Mouse (Mus musculus) hindbrain, embryonic 12.5 days (tissue): ENCODE measurements around the gene Col26a1. TPM values are rescaled to one million over a fixed set of nuclear protein-coding genes. Genes with fewer than 3 reads are reported as not detected.

Source experiments
- ATAC-seq: fragments of 200-750 bp; cut with Nextera tagmentation; 2 replicates; pipeline ENCODE4 v1.8.0; 2017; ENCODE audit warnings: moderate TSS enrichment; ENCODE audit not compliant: low FRiP score
- H3K27ac ChIP-seq: fragments of 300-500 bp; sonication (generic); 2 replicates; pipeline ENCODE4 v1.5.1; 2016; ENCODE audit warnings: mild to moderate bottlenecking
- H3K27me3 ChIP-seq: fragments of 300-500 bp; sonication (generic); 2 replicates; pipeline ENCODE4 v1.6.1; 2016; ENCODE audit warnings: mild to moderate bottlenecking
- H3K36me3 ChIP-seq: fragments of 300-500 bp; sonication (generic); 2 replicates; pipeline ENCODE4 v1.6.1; 2016; ENCODE audit warnings: mild to moderate bottlenecking
- H3K4me1 ChIP-seq: fragments of 300-500 bp; sonication (generic); 2 replicates; pipeline ENCODE4 v1.6.1; 2016
- H3K4me2 ChIP-seq: fragments of 300-500 bp; sonication (generic); replicated peaks from 2 replicates; pipeline ENCODE4 v1.6.1; 2016; ENCODE audit warnings: mild to moderate bottlenecking
- H3K4me3 ChIP-seq: fragments of 300-500 bp; sonication (generic); 2 replicates; pipeline ENCODE4 v1.5.1; 2016; ENCODE audit warnings: mild to moderate bottlenecking
- H3K9ac ChIP-seq: fragments of 300-500 bp; sonication (generic); 2 replicates; pipeline ENCODE4 v1.6.1; 2016; ENCODE audit warnings: mild to moderate bottlenecking, moderate library complexity
- H3K9me3 ChIP-seq: fragments of 300-500 bp; sonication (generic); replicated peaks from 2 replicates; pipeline ENCODE4 v1.6.1; 2016; ENCODE audit warnings: mild to moderate bottlenecking
- WGBS: fragments of 180-500 bp; shearing (Covaris S2); methylation state at CpG from one replicate; pipeline ENCODE4 v1.1.7; 2016; 5-methylcytosine and 5-hydroxymethylcytosine counted together
- polyA plus RNA-seq: library from polyadenylated mRNA; unstranded; fragments of >200 nt; fragmentation: Nextera tagmentation; extraction: Ambion mirVana; gene quantifications from 2 replicates; pipeline ENCODE4 v1.2.1, GENCODE M21; 2016

Col26a1 gene
- polyA plus RNA-seq, 1 experiment from 2014 or later, result 115 TPM

DNA sequence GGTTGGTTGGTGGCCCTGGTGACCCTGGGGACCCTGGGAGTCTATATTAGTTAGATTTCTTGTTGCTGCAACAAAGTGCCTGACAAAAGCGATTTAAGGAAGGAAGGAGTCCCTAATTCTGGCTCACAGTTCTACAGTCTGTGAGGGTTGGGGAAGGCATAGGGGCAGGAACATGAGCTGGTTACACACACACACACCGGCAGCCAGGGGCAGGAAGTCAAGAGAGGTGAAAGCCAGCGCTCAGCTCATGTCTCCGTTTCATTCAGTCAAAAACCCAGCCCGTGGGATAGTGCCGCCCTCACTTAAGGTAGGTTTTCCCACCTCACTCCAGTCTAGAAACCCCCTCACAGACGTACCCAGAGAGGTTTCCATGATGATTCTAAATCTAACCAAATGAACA lies 189.6 kb downstream of the Col26a1 start:
- Histone ChIP-seq H3K4me2 (no peak overlapping the region), H3K9me3 (no peaks in the 10 kb centered on the region), H3K27me3 (no peaks in the 10 kb centered on the region), H3K4me1 (no peaks in the 10 kb centered on the region), H3K4me3 (no peak overlapping the region), H3K27ac (no peak overlapping the region), H3K9ac (no peak overlapping the region), H3K36me3 (no peaks in the 10 kb centered on the region)
- WGBS, result 72% methylated on average over 7 of the region's 7 CpGs
- no peak for ATAC-seq

DNA sequence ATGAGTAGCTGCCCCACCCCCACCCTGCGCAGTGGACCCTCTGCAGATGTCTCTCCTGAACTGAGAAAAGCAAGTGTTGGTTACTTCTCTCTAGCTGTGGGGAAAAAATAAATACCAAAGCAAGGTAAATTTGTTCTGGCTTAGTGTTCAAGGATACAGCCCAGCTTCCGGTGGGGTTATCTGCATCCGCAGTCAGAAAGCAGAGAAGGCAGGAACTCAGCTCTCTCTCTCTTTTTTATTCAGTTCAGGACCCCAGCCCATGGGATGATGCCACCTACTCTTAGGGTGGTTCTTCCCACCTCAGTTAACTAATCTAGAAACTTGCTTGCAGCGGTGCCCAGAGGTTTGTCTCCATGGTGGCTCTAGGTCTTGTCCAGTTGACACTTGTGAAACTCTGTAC lies 190.2 kb downstream of the Col26a1 start, which contains the start of gene Myl10:
Myl10 (plus strand) TSS at position 363 of the 400 bp plus-strand sequence.
- Histone ChIP-seq H3K4me1 (no peaks in the 10 kb centered on the region), H3K4me3 (no peak within 1 kb of the TSS), H3K27me3 (no peaks in the 10 kb centered on the region), H3K36me3 (no peaks in the 10 kb centered on the region), H3K27ac (no peak within 1 kb of the TSS), H3K9me3 (no peaks in the 10 kb centered on the region), H3K4me2 (no peak within 1 kb of the TSS), H3K9ac (no peak within 1 kb of the TSS)
- WGBS, result 86% methylated on average over 4 of the region's 4 CpGs
- ATAC-seq, result no peak

Other genes starting within 250 kb of the Col26a1 start
- not detected in 2 replicates for gene Myl10, start 190.1 kb downstream of the Col26a1 start, polyA plus RNA-seq
- 94.9 and 106 TPM in 2 replicates for gene Ift22, start 24.9 kb upstream of the Col26a1 start, polyA plus RNA-seq
- gene Fis1, start 70.1 kb upstream of the Col26a1 start, polyA plus RNA-seq, result 294 and 324 TPM in 2 replicates
- 0.25 and 0.28 TPM in 2 replicates for gene Cldn15, start 83.4 kb upstream of the Col26a1 start, polyA plus RNA-seq
- gene Plod3, start 103.8 kb upstream of the Col26a1 start, polyA plus RNA-seq, result 43.3 and 44.7 TPM in 2 replicates
- gene Znhit1, start 104.8 kb upstream of the Col26a1 start, polyA plus RNA-seq, result 101 and 103 TPM in 2 replicates
- 1.4 and 2.1 TPM in 2 replicates for gene Vgf, start 143.2 kb upstream of the Col26a1 start, polyA plus RNA-seq
- 183 and 186 TPM in 2 replicates for gene Ap1s1, start 162.9 kb upstream of the Col26a1 start, polyA plus RNA-seq
- 0.10 TPM in 1 of 2 replicates, not detected in the other for gene Serpine1, start 189.1 kb upstream of the Col26a1 start, polyA plus RNA-seq
- gene Trim56, start 233.0 kb upstream of the Col26a1 start, polyA plus RNA-seq, result 4.2 and 5.7 TPM in 2 replicates